Mouse (Mus musculus) ES-E14 (cell line): ENCODE data around the gene Ktn1.

Experiments
- CHD2 ChIP-seq: IDR thresholded peaks from 2 replicates; pipeline ENCODE4 v1.6.1; 2014; ENCODE audit warnings: mild to moderate bottlenecking, low read depth, low read length, inconsistent platforms
- HCFC1 ChIP-seq: IDR thresholded peaks from 2 replicates; pipeline ENCODE4 v1.6.1; 2012; ENCODE audit warnings: low read length, inconsistent platforms, borderline replicate concordance; ENCODE audit not compliant: insufficient read depth
- MAFK ChIP-seq: IDR thresholded peaks from 2 replicates; pipeline ENCODE4 v1.6.1; 2014; ENCODE audit warnings: mild to moderate bottlenecking, low read depth, low read length, inconsistent platforms; ENCODE audit not compliant: insufficient read depth
- ZC3H11A ChIP-seq: IDR thresholded peaks from 2 replicates; pipeline ENCODE4 v1.6.1; 2012; ENCODE audit warnings: low read depth, mild to moderate bottlenecking, inconsistent platforms, low read length, borderline replicate concordance
- ZNF384 ChIP-seq: IDR thresholded peaks from 2 replicates; pipeline ENCODE4 v1.6.1; 2012; ENCODE audit warnings: low read depth, low read length, inconsistent platforms

DNA sequence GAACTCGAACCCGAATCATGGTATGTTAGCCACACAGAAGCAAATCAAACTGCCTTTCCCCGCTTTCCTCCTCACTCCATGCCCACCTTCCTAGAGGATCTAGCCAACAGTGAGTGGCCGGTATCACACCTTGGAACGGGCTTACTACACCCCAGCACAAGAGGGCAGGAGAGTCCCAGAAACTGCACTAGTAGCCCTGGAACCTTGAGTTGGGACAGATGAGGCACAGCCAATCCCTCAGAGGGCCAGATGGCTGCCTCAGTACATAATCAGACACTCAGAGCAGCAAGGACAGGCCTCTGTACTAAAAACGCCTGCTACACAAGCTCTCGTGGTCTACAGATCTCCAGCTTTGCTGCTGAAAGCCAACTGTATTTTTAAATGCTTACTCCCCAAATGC is 94.4 kb downstream of the Ktn1 start:
- no peak for TF ChIP-seq HCFC1
- no peak for TF ChIP-seq ZNF384
- TF ChIP-seq CHD2, result no peak
- TF ChIP-seq MAFK, result no peak
- peak; percentile 38; the same call in 1 of the 2 replicates for TF ChIP-seq ZC3H11A
